Mouse (Mus musculus): ENCODE data around the gene Klk10.

Gene Klk10

DNA sequence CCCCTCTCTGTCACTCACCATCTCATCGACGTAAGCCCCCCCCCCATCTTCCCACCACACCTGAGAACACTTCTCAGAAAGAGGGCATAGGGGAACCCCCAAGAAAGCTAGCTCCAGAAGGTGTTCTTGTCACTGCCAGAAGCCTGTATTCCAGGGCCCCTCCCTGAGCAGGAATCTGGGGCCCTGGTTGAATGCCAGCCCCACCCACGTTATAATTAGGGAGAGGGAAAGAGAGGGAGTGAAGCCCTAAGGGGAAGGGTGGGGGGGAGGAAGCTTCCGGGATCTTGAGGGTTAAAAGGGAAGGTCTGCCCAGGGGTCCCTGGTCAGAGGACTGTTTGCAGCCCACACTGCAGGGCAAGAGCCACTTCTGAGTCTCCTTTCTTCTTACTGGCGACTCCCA lies at the start of gene Klk10:
Gene Klk10, plus strand, starts transcription at position 290 of the 400 bp plus-strand sequence.
- DNase-seq (ENCODE audit: low read depth), result peak; percentile 59

DNA sequence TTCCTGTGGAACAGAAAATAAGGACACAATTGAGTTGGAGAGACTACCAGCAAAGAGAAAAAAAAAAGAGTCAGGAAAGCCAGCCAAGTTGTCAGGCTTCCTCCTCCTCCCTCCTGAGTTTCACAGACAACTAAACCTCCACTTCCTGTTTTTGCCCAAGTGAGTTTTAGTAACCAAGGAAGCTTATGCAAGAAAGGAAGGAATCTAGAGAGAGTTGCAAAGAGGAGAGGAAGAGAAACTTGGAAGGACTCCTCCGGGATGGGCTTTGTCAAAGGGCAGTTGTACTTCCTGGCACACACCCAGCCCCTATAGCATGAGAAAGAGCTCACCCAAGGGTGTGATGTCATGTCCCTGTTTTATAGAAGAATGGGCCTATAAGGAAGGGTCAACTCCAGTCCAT lies 33.0 kb upstream of the Klk10 start:
- DNase-seq (ENCODE audit: low read depth), result peak; percentile 32

DNA sequence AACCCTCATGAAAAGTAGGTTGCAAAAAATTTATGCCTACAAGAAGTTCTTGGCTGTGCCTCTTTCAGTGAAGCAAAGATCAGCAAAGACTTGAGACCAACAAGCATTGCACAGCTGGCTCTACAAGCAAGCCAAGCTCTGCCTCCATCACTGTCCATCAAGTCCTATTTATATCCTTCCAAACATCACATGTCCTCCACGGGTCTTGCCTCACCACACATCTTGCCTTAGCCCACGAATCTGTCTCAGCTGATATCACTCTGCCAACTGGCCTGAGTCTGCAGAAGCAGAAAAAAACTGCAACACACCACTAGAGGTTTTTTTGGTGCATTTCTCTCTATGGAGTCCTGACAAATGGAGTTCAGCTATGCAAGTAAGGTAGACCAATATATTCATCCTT lies 28.0 kb upstream of the Klk10 start:
- peak; percentile 57 for DNase-seq (ENCODE audit: low read depth)

DNA sequence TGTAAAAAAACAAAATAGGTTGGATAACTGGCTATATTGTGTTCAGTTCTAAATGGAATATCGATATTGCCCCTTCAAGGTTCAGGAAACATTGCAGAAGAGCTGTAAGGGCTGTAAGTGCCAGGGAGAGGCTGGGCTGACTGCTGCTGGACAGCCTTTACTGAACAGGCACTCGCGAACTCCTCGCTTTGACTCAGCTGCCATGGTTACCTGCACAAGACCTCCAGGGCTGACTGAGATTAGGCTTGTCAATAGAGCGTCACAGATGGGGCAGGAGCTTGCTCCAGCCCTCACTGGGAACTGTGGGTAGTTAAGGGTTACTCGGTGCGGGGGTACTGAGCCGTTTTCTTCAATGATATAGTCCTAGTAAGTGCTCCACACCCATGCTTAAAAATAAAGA lies 14.4 kb upstream of the Klk10 start:
- DNase-seq (ENCODE audit: low read depth), result no peak

DNA sequence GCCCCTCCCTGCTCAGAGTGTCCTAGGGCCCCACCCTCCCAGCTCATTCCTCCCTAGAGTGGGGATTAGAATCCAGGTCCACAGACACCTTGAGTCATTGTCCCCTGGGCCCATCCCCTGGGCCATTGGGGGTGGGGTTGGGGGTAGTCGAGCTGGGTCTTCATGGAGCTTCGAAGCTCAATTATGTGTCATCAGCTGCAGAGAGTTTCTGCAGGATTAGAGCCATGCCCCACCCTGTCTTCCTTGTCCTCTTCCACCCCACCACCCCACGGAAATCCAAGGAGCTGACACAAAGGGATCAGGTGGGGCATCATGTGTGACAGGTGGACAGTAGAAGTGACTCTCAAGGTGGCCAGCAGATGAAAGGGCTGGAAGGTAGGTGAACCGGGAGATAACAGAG lies 12.2 kb upstream of the Klk10 start, which contains the start of gene Klk12:
Gene Klk12, plus strand, starts transcription at position 301 of the 400 bp plus-strand sequence.
- no peak for DNase-seq (ENCODE audit: low read depth)

DNA sequence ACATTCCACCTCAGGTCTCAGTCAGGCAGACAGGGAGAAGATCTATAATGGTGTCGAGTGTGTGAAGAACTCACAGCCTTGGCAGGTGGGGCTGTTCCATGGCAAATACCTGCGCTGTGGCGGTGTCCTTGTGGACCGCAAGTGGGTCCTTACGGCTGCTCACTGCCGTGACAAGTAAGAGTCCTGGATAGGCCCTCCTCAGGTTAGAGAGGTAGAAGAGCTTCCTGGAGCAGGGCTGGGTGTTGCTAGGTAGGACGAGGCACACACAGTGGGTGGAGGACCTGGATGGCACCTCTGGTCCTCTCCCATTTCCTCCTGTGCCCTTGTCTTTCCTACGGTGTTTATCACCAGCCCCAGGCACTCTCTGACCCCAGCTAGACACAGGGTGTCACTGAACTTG lies 11.2 kb upstream of the Klk10 start:
- DNase-seq (ENCODE audit: low read depth), result no peak

DNA sequence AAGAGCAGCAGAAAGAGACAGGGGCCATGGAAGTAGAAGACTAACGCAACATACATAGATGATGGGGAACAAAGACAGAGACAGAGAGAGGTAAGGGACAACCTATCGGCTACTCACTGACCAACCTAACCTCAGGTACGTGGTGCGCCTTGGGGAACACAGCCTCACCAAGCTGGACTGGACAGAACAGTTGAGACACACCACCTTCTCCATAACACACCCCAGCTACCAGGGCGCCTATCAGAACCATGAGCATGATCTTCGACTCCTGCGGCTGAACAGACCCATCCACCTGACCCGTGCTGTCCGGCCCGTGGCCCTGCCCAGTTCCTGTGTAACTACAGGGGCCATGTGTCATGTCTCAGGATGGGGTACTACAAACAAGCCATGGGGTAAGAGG lies 10.1 kb upstream of the Klk10 start:
- DNase-seq (ENCODE audit: low read depth), result no peak

DNA sequence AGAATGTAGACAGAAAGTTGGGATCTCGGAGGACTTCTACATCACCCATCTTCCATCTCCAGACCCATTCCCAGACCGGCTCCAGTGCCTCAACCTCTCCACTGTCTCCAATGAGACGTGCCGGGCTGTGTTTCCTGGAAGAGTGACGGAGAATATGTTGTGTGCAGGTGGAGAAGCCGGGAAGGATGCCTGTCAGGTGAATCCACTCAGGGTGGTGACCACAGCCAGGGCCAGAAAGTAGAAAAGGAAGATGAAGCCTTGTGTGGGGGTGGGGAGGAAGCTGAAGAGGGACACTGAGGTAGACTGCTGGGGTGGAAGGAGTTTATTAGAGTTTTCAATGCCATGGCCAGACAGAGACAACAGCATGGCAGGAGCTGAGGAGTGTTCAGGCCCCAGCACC lies 8.9 kb upstream of the Klk10 start:
- no peak for DNase-seq (ENCODE audit: low read depth)

DNA sequence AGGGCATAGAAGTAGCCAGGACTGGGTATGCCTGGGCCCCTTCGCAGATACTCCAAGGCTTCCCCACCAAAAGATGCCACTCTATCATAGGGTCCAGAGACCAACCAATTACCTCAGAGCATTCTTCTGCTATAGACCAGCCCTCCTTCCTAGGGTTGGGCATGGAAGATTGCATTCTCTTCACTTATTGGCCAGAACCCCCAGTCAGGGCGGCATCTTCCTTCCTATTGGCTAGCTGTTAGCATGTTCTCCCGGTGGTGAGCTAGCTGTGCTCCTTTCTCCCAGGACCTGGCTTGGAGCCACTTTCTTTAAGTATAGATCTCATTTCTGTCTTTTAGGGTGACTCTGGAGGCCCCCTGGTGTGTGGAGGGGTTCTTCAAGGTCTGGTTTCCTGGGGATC lies 7.9 kb upstream of the Klk10 start:
- no peak for DNase-seq (ENCODE audit: low read depth)

DNA sequence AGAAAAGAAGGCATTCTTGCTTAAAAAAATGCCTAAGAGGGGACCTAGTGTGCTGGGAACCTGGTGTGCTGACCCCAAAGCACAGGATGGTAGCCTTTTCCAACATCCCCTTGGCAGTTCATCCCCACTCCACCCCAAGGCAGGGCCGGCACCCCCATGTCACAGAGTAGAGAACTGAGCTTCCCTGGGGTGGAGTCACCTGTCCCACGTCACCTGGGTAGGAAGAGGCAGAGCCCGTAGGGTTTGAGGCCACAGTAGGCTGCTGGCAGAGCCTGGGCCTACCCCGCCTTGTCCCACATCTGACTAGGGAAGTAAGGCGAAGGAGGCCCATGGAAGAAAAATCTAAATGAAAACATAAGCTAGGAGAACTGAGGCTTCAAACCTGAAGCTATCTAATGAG lies 6.5 kb upstream of the Klk10 start, which contains the start of gene Klk11:
Gene Klk11, plus strand, starts transcription at position 241 of the 400 bp plus-strand sequence.
- DNase-seq (ENCODE audit: low read depth), result no peak

DNA sequence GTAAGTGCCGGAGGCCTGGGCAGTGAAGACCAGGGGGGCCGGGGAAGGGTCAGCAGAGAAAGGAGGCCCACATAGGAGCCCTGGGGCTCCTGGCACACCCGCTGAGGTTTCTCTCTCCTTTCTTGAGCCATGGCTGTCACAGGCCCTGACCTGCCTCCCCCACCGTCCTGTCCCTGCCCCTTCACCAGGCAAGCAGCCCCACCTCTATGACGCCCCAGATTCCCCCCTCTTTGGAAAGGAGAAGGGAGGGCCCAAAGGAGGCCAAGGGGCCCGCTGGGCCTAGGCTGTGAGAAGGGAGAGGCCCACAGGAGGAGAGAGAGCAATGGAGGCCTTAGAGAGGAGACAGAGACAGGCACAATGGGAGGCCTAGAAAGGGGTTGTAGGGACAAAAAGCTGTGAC lies 6.0 kb upstream of the Klk10 start:
- no peak for DNase-seq (ENCODE audit: low read depth)

DNA sequence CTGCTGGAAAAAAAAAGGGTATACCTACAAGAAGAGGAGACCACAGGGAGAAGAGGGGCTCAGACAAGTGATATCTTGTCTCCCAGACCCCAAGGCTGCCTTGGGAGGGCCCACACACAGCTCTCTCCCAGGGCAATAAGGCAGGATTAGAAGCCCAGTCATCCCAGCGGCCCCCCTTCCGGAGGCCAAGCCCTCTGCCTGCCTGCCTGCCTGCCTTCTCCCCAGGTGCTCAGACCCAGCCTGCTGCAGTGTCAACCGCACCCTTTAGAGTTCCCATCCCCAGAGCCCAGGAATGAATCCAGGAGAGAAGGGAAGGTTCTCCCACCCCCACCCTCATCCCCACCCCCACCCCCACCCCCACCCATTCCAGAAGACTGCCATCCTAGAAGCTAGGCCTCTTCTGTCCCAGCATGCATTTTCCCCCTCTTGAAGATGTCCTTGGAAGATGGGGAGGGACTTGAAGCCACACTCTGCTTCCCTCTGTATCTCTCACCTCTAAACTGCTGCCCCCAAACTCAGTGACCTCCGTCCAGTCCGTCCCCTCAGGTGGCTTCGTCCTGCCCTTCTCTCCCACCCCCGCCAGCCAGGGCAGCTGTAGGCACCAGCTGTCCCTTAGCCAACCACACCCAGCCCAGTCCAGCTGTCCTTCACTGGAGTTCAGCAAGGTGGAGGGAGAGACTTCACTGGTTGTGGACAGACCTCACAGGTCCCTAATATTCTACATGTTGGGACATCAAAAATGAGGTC lies 5.4 kb upstream of the Klk10 start:
- DNase-seq (ENCODE audit: low read depth), result no peak

DNA sequence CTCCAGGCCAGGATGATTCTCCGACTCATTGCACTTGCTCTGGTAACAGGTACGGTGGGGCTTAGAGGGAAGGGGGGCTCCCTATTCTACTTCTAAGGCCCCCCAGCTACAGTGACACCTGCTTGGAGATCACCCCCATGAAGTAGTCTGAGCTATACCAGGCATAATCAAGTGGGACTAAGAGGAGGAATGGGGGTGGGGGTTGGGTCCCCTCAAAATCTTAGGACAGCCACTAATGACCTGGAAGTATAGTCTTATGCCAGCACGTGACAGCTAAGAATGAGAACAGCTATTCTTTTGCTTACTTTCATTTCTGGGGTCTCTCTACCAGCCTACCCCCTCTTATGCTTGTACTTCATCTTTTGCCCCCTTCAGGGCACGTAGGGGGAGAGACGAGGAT lies 4.3 kb upstream of the Klk10 start:
- no peak for DNase-seq (ENCODE audit: low read depth)

DNA sequence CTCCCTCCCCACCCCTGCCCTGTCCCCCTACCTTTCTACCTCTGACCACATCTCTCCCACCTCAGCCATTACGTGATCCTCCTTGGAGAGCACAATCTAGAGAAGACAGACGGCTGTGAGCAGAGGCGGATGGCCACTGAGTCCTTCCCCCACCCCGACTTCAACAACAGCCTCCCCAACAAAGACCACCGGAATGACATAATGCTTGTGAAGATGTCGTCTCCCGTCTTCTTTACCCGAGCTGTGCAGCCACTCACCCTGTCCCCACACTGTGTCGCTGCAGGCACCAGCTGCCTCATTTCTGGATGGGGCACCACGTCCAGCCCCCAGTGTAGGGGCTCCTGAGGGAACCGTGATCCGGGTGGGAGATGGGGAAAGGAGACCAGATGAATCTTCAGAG lies 3.4 kb upstream of the Klk10 start:
- DNase-seq (ENCODE audit: low read depth), result no peak

DNA sequence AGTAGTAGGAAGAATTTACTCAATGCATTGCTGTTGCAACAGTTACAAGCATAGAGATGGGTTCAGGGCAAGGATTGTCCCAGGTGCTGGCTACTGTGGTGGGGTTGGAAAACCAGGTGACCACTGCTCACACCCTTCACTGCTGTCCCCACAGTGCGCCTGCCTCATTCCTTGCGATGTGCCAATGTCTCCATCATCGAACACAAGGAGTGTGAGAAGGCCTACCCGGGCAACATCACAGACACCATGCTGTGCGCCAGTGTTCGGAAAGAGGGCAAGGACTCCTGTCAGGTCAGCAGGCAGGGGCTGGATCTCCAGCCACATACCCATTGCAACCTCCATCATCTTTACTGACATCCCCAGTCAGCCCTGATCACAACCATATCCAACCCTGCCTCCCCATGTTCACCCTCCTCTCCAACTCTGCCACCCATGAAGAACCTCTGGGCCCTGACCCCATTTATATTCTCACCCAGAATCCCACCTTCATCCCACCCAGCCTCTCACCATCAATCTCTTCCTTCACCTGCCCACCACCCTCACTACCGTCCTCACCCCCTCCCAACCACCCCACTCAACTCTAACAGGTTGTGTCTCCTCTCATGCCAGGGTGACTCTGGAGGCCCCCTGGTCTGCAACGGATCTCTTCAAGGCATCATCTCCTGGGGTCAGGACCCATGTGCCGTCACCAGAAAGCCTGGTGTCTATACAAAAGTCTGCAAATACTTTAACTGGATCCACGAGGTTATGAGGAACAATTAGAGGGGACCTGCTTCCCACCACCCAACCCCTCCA lies 2.5 kb upstream of the Klk10 start:
- DNase-seq (ENCODE audit: low read depth), result no peak

DNA sequence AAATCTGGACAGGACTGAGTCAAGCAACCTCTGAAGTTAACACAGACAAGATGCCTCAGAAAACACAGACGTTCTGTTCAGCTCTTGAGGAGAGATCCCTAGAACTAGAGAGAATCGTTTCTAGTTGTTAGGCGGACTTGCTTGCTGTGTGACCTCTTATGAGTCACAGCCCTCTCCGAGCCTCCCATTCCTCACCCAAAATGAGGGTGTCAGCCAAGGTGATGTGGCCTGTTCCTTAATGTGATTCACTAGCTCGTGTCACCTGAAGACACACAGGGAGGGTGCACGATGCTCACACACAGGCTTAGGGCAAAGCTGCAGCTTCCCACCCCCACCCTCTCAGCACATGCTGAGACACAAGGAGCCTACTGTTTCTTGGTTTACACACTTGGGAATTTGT lies 594 bp upstream of the Klk10 start:
- peak; percentile 57 for DNase-seq (ENCODE audit: low read depth)

DNA sequence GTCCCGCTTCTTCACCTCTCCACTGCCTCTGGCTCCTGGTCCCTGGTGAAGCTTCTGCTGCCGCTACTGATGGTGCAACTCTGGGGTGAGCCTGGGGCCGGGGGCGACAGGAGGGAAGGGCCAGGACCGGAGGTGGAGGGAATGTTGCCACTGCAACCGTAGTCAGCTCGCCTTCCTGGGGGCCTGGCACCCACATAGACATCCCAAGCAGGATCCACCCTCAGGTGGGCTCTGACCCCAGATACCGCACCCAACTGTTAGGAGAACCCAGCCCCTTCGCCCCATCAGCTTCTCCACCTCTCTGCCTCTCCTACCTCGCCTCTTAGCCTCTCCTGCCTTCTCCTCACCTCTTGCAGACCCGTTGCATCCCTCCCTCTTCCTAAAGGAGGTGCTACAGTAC lies 706 bp downstream of the Klk10 start:
- no peak for DNase-seq (ENCODE audit: low read depth)

DNA sequence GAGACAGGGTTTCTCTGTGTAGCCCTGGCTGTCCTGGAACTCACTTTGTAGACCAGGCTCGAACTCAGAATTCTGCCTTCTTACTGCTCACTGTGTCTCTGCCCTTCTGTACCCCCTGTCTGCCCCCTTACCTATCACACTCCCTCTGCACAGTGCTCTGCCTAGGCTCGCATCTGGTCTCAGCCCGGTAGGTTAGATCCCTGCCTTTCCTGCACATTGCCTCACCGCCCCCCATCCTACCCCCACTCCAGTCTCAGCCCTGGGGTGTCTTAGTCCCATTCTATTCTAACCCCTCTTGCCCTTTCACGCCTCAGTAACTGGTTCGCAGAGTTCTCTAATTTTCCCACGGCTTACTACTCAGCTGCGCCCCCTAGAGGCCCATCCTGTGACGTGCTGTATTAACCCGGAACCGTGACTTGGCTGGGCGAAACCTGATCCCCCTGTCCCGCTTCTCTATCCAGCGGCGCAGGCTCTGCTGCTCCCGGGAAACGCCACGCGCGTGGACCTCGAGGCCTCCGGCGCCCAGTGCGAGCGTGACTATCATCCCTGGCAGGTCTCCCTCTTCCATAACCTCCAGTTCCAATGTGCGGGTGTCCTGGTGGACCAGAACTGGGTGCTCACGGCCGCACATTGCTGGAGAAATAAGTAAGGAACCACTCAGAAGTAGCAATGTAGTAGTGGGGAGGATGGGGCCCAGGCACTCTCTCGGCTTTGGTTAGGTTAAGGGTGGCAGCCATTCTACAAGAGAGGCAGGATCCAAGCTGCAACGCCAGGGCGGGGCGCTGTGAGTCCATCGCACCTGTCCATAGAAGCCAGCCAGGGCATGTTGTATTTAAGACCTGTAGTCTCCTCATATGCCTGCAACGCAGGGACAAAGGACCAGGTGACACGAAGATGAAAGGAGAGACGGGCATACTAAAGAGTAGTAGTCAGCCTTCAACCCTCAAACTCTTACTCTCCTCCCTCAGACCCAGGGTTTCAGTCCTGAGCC lies 1.7 kb downstream of the Klk10 start:
- peak; percentile 53 for DNase-seq (ENCODE audit: low read depth)

DNA sequence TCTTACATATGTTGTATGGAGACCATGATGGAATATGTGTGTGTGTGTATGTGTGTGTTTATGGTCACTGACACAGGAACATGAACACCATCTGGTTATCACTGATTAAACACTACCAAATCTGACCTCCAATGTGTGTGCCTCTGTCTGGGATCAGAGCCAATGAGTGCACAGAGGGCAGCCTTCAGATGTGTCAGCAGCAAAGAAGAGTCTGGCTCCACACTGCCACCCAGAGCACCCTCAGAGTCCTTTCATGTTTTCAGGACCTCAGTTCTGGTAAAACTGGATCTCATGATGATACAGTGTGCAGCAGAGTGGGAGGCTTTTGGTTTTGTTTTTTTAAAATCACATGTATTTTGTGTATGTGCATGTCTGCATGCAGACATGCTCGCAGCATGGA lies 4.5 kb downstream of the Klk10 start:
- DNase-seq (ENCODE audit: low read depth), result peak; percentile 77

DNA sequence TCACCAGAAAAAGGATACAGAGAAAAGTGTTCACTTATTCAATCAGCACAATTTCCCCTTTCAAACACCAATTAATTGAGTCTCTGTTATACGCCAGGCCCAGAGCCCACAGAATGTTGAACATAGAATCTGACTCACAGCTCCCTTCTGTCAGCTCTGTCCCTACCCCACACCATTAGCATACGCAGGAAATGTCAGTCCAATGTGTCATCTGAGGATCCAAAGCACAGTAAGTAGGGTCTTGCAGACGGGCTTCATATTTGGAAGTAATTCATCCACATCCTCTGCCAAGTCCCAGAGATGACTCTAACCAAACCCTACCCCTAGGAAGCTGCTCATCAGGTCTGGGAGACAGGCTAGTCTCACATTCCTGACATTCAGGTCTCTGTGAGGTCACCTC lies 7.3 kb downstream of the Klk10 start:
- peak; percentile 73 for DNase-seq (ENCODE audit: low read depth)

DNA sequence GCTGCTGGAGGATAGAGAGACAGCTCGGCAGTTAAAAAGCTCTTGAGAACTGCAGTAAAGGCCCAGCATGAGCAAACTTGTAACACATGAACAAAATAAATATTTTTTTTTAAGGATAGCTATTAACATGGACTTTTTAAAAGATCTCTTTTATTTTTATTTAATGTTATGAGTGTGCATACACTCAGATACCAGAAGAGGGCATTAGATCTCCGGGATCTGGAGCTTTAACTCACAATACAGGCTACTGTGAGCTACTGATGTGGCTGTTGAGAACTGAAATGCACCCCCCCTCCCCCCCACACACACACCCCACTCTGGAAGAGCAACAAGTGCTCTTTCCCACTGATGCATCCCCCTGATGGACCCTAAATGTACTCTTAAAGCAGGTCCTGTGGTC lies 8.5 kb downstream of the Klk10 start:
- peak; percentile 55 for DNase-seq (ENCODE audit: low read depth)

DNA sequence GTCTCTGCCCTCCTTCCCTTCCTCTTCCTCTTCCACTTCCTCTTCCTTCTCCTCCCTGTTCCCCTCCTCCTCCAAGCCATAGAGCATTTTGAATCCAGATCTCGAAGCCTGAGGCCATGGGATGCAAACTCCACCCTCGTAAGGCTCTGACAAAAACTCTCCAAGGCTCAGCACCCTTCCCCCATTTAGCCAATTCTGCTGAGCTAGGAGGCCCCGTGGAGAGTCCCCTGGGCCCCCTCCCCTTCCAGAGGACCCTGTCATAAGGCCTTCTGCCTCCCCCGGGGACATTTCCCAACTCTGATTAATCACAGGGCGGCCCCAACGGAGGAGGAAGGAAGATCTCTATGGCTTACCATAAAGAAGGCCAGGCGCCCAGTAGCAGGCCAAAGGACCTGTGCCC lies 10.8 kb downstream of the Klk10 start, which contains the start of gene Klk9:
Gene Klk9, plus strand, starts transcription at position 301 of the 400 bp plus-strand sequence.
- DNase-seq (ENCODE audit: low read depth), result no peak
